Mouse (Mus musculus) spleen, postnatal 14 days (tissue): ENCODE measurements around the gene Ablim1.
A peak's percentile ranks its signal among the peaks of the same experiment; 100 is the strongest.
"Not testable (repeated sequence)": the region's sequence is repeated elsewhere in the genome, so short reads cannot be mapped to it uniquely, and the experiment has no call there.

ENCODE experiments used
- DNase-seq, 2 experiments: peaks; one replicate each; pipeline ENCODE4 v3.0.0; 2021 to 2022; ENCODE audit warnings: low spot score in 2 of 2

Gene Ablim1

GRCm38 (mm10) chr19:57155121-57155884, 159.4 kb downstream of the Ablim1 start:
- no peak for DNase-seq

GRCm38 (mm10) chr19:57152357-57152756, 162.4 kb downstream of the Ablim1 start:
- no peak for DNase-seq

GRCm38 (mm10) chr19:57151504-57151903, 163.2 kb downstream of the Ablim1 start:
- no peak for DNase-seq

- DNase-seq: no peak
These were observed 164.4 kb downstream of the Ablim1 start for GRCm38 (mm10) chr19:57150275-57150674.

- no peak for DNase-seq
These were observed 167.0 kb downstream of the Ablim1 start for GRCm38 (mm10) chr19:57147746-57148145.

GRCm38 (mm10) chr19:57146936-57147335, 167.8 kb downstream of the Ablim1 start:
- no peak for DNase-seq

- DNase-seq: no peak
These were observed 171.1 kb downstream of the Ablim1 start for GRCm38 (mm10) chr19:57143646-57144045.

GRCm38 (mm10) chr19:57141756-57142461, 172.8 kb downstream of the Ablim1 start:
- DNase-seq: no peak

- DNase-seq: no peak
These were observed 173.8 kb downstream of the Ablim1 start for GRCm38 (mm10) chr19:57140874-57141273.

- no peak for DNase-seq
These were observed 174.6 kb downstream of the Ablim1 start for GRCm38 (mm10) chr19:57140071-57140470.

- no peak for DNase-seq
These were observed 175.7 kb downstream of the Ablim1 start for GRCm38 (mm10) chr19:57138909-57139617.

GRCm38 (mm10) chr19:57138469-57138868, 176.2 kb downstream of the Ablim1 start:
- no peak for DNase-seq

- no peak for DNase-seq
These were observed 176.7 kb downstream of the Ablim1 start for GRCm38 (mm10) chr19:57138045-57138444.

GRCm38 (mm10) chr19:57136228-57136627, 178.5 kb downstream of the Ablim1 start:
- peak; percentile 33 to 70 for DNase-seq

GRCm38 (mm10) chr19:57135654-57136053, 179.1 kb downstream of the Ablim1 start:
- not testable (repeated sequence) for DNase-seq

GRCm38 (mm10) chr19:57134654-57135348, 179.9 kb downstream of the Ablim1 start:
- DNase-seq: no peak

- DNase-seq: no peak
These were observed 181.7 kb downstream of the Ablim1 start for GRCm38 (mm10) chr19:57132916-57133520.

- peak; percentile 20 to 36 for DNase-seq
These were observed 182.4 kb downstream of the Ablim1 start for GRCm38 (mm10) chr19:57132281-57132680.

- DNase-seq: no peak
These were observed 183.4 kb downstream of the Ablim1 start for GRCm38 (mm10) chr19:57131366-57131765.

- DNase-seq: no peak
These were observed 184.1 kb downstream of the Ablim1 start for GRCm38 (mm10) chr19:57130591-57130990.

- DNase-seq: no peak
These were observed 185.0 kb downstream of the Ablim1 start for GRCm38 (mm10) chr19:57129729-57130128.
